Mouse (Mus musculus): ENCODE measurements around the gene Ptpn6. TPM values are rescaled to one million over a fixed set of nuclear protein-coding genes. Genes with fewer than 3 reads are reported as not detected.
A peak's percentile ranks its signal among the peaks of the same experiment; 100 is the strongest.

Ptpn6 gene
- polyA plus RNA-seq, 1 experiment from 2014 or later = 6.0 TPM

DNA sequence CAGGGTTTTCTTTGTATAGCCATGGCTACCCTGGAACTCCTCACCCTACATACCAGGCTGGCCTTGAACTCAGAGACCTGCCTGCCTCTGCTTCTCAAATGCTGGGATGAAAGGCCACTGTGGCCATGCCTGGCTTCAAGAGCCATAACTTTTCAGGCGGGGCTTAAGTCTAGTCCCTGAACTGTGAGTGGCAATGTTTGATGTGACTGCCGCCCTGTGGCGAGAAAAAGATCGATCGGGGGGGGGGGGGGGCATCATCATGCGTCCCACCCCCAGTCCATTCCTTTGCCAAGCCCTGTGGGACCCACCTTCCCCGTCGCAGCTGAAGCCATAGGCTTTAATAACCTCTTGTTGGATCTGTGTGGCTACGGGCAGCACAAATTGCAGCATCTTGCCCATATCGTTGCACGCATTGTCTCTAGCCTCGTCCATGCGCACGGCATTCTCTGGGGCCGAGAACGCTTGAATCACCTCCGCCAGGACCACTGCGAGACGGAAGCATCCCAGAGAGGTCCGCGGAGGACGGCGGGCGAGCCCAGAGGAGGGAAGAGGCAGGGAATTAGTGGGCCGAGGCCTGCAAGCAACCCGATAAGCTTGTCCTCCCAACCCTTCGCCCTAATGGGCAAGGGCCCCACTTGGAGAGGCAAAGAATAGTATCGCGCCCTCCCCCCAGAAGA lies 1.8 kb upstream of the Ptpn6 start:
- H3K27ac ChIP-seq (replicated peaks) = peak overlapping the region; percentile 99
- peaks cover 28% of the 10 kb centered on the region for H3K36me3 ChIP-seq
- under 1% methylated on average over 29 of the region's 29 CpGs for WGBS
- peak overlapping the region; percentile 96 for H3K9ac ChIP-seq
- peak overlapping the region; percentile 79 for H3K4me2 ChIP-seq
- peak overlapping the region; percentile 75 for H3K4me3 ChIP-seq
- H3K27me3 ChIP-seq = no peaks in the 10 kb centered on the region
- peaks cover 38% of the 10 kb centered on the region for H3K4me1 ChIP-seq (replicated peaks)
- H3K9me3 ChIP-seq = no peaks in the 10 kb centered on the region
- ATAC-seq (ENCODE audit: low read depth) = peak; percentile 28; the same call in 1 of the 2 replicates

DNA sequence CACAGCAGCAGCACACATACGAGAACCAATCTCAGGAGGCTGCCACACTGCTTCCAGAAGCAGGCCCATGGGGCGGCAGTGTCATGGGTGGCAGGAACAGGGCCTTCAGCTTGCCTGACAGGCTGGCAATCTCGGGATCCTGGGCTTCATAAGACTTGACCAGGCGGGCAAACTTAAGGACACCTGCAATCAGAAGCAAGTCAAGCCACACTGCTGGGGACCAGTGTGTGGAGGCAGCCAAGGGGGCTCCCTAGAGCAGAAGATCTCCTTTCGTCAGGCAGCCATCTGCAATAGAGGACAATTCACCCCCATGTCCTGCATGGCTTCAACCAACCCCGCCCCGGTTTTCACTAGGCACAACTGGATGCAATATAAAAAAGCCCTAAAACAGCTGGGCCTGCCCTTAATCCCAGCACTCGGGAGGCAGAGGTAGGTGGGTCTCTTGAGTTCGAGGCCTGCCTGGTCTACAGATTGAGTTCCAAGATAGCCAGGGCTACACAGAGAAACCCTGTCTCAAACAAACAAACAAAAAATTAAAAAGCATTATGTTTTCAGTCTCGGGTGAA lies 800 bp upstream of the Ptpn6 start:
- WGBS = 76% methylated on average over 10 of the region's 10 CpGs
- H3K4me3 ChIP-seq = no peak overlapping the region
- H3K4me1 ChIP-seq (replicated peaks) = peaks cover 30% of the 10 kb centered on the region
- no peaks in the 10 kb centered on the region for H3K9me3 ChIP-seq
- peak overlapping the region; percentile 79 for H3K4me2 ChIP-seq
- H3K36me3 ChIP-seq = peaks cover 19% of the 10 kb centered on the region
- peak overlapping the region; percentile 96 for H3K9ac ChIP-seq
- no peak for ATAC-seq (ENCODE audit: low read depth)
- H3K27ac ChIP-seq (replicated peaks) = peak overlapping the region; percentile 99
- H3K27me3 ChIP-seq = no peaks in the 10 kb centered on the region

- no peak overlapping the region for H3K4me2 ChIP-seq
- H3K9ac ChIP-seq = no peak overlapping the region
- H3K36me3 ChIP-seq = no peaks in the 10 kb centered on the region
- H3K27ac ChIP-seq (replicated peaks) = no peak overlapping the region
- no peak overlapping the region for H3K4me3 ChIP-seq
- peaks cover 33% of the 10 kb centered on the region for H3K4me1 ChIP-seq (replicated peaks)
- H3K9me3 ChIP-seq = no peaks in the 10 kb centered on the region
- ATAC-seq (ENCODE audit: low read depth) = no peak
- no peaks in the 10 kb centered on the region for H3K27me3 ChIP-seq
- 93% methylated on average over 11 of the region's 11 CpGs for WGBS
Observed at GRCm38 (mm10) chr6:124737040-124737439, 1.5 kb downstream of the Ptpn6 start.

DNA sequence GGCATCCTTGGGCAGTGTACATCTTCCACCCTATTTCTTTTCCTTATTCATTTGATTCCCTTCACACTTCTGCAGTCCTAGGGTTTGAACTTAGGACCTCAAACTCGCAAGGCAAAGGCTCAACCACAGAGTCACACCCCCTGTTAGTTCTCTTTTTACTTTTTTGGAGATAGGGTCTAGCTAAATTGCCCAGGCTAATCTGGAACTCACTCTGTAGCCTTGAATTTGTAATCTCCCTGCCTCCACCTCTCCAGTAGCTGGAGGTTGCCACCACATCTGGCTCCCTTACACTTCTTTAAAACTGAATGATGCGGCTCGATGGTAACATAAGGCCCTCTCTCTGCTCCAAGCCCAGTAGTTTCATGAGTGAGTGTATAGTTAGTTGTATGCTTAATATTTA lies 4.1 kb downstream of the Ptpn6 start:
- H3K27me3 ChIP-seq = no peaks in the 10 kb centered on the region
- ATAC-seq (ENCODE audit: low read depth) = no peak
- H3K27ac ChIP-seq (replicated peaks) = no peak overlapping the region
- WGBS = 93% methylated on average over 3 of the region's 3 CpGs
- no peaks in the 10 kb centered on the region for H3K9me3 ChIP-seq
- H3K4me1 ChIP-seq (replicated peaks) = peaks cover 17% of the 10 kb centered on the region
- H3K4me3 ChIP-seq = no peak overlapping the region
- no peak overlapping the region for H3K9ac ChIP-seq
- H3K36me3 ChIP-seq = no peaks in the 10 kb centered on the region
- no peak overlapping the region for H3K4me2 ChIP-seq

- no peak overlapping the region for H3K4me2 ChIP-seq
- no peaks in the 10 kb centered on the region for H3K9me3 ChIP-seq
- H3K9ac ChIP-seq = no peak overlapping the region
- no peak for ATAC-seq (ENCODE audit: low read depth)
- no peak overlapping the region for H3K27ac ChIP-seq (replicated peaks)
- no peaks in the 10 kb centered on the region for H3K27me3 ChIP-seq
- no peaks in the 10 kb centered on the region for H3K36me3 ChIP-seq
- no peak overlapping the region for H3K4me3 ChIP-seq
- peaks cover 4% of the 10 kb centered on the region; the same call in 1 of the 2 replicates for H3K4me1 ChIP-seq (replicated peaks)
- WGBS = 46% methylated on average over 19 of the region's 19 CpGs
Observed at GRCm38 (mm10) chr6:124732476-124733370, 5.8 kb downstream of the Ptpn6 start.

GRCm38 (mm10) chr6:124731038-124731437 lies 7.5 kb downstream of the Ptpn6 start:
- Histone ChIP-seq H3K27ac (replicated peaks) (no peak overlapping the region), H3K4me3 (no peak overlapping the region), H3K36me3 (no peaks in the 10 kb centered on the region), H3K9ac (no peak overlapping the region), H3K4me2 (no peak overlapping the region), H3K4me1 (replicated peaks) (peaks cover 4% of the 10 kb centered on the region; the same call in 1 of the 2 replicates), H3K9me3 (no peaks in the 10 kb centered on the region), H3K27me3 (no peaks in the 10 kb centered on the region)
- WGBS = 89% methylated on average over 7 of the region's 7 CpGs
- no peak for ATAC-seq (ENCODE audit: low read depth)

- Histone ChIP-seq H3K4me2 (no peak overlapping the region), H3K9me3 (no peaks in the 10 kb centered on the region), H3K4me1 (replicated peaks) (peaks cover 4% of the 10 kb centered on the region; the same call in 1 of the 2 replicates), H3K9ac (no peak overlapping the region), H3K27ac (replicated peaks) (no peak overlapping the region), H3K27me3 (no peaks in the 10 kb centered on the region), H3K4me3 (no peak overlapping the region), H3K36me3 (no peaks in the 10 kb centered on the region)
- ATAC-seq (ENCODE audit: low read depth) = no peak
- 91% methylated on average over 8 of the region's 8 CpGs for WGBS
Observed at GRCm38 (mm10) chr6:124729850-124730705, 8.4 kb downstream of the Ptpn6 start.

DNA sequence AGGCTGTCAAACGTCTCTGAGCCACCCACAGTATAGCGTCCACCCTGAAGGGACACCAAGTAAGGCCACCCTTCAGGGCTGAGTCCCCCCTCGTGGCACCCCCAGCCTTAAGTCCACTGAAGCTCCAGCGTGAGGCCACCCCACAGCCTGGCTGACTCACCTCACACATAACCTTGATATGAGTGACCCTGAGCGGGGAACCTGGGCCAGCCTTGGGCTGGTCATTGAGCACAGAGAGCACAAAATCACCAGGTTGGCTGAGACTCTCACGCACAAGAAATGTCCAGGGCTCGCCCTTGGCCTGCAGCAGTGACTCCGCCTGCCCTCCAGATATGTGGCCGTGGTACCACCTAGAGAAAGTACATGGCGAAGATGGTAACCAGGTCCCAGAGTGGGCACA lies 9.9 kb downstream of the Ptpn6 start:
- H3K9me3 ChIP-seq = no peaks in the 10 kb centered on the region
- H3K4me1 ChIP-seq (replicated peaks) = peaks cover 4% of the 10 kb centered on the region; the same call in 1 of the 2 replicates
- no peak overlapping the region for H3K27ac ChIP-seq (replicated peaks)
- no peak overlapping the region for H3K4me2 ChIP-seq
- no peaks in the 10 kb centered on the region for H3K36me3 ChIP-seq
- no peak for ATAC-seq (ENCODE audit: low read depth)
- H3K27me3 ChIP-seq = no peaks in the 10 kb centered on the region
- no peak overlapping the region for H3K9ac ChIP-seq
- 89% methylated on average over 10 of the region's 10 CpGs for WGBS
- no peak overlapping the region for H3K4me3 ChIP-seq

- ATAC-seq (ENCODE audit: low read depth) = no peak
- no peaks in the 10 kb centered on the region for H3K4me1 ChIP-seq (replicated peaks)
- no peak overlapping the region for H3K4me2 ChIP-seq
- WGBS = 87% methylated on average over 10 of the region's 10 CpGs
- H3K9ac ChIP-seq = no peak overlapping the region
- no peak overlapping the region for H3K27ac ChIP-seq (replicated peaks)
- no peaks in the 10 kb centered on the region for H3K27me3 ChIP-seq
- no peak overlapping the region for H3K4me3 ChIP-seq
- no peaks in the 10 kb centered on the region for H3K9me3 ChIP-seq
- no peaks in the 10 kb centered on the region for H3K36me3 ChIP-seq
Observed at GRCm38 (mm10) chr6:124724472-124724871, 14.0 kb downstream of the Ptpn6 start.

- Histone ChIP-seq H3K36me3 (no peaks in the 10 kb centered on the region), H3K4me2 (no peak overlapping the region), H3K4me1 (replicated peaks) (no peaks in the 10 kb centered on the region), H3K27ac (replicated peaks) (no peak overlapping the region), H3K27me3 (no peaks in the 10 kb centered on the region), H3K9ac (no peak overlapping the region), H3K9me3 (no peaks in the 10 kb centered on the region), H3K4me3 (no peak overlapping the region)
- no peak for ATAC-seq (ENCODE audit: low read depth)
- 83% methylated on average over 8 of the region's 8 CpGs for WGBS
Observed at GRCm38 (mm10) chr6:124723541-124723940, 15.0 kb downstream of the Ptpn6 start.

GRCm38 (mm10) chr6:124722876-124723473 lies 15.5 kb downstream of the Ptpn6 start:
- Histone ChIP-seq H3K4me2 (no peak overlapping the region), H3K9ac (no peak overlapping the region), H3K4me3 (no peak overlapping the region), H3K36me3 (no peaks in the 10 kb centered on the region), H3K27ac (replicated peaks) (no peak overlapping the region), H3K4me1 (replicated peaks) (no peaks in the 10 kb centered on the region), H3K27me3 (no peaks in the 10 kb centered on the region), H3K9me3 (no peaks in the 10 kb centered on the region)
- 89% methylated on average over 6 of the region's 6 CpGs for WGBS
- no peak for ATAC-seq (ENCODE audit: low read depth)
